Mouse (Mus musculus): Measurements from ENCODE around the gene Olfm2. TPM values are rescaled to one million over a fixed set of nuclear protein-coding genes. Genes with fewer than 3 reads are reported as not detected.
A peak's percentile ranks its signal among the peaks of the same experiment; 100 is the strongest.

The Olfm2 gene
- polyA plus RNA-seq, 1 experiment from 2014 or later: 0.18 TPM

DNA sequence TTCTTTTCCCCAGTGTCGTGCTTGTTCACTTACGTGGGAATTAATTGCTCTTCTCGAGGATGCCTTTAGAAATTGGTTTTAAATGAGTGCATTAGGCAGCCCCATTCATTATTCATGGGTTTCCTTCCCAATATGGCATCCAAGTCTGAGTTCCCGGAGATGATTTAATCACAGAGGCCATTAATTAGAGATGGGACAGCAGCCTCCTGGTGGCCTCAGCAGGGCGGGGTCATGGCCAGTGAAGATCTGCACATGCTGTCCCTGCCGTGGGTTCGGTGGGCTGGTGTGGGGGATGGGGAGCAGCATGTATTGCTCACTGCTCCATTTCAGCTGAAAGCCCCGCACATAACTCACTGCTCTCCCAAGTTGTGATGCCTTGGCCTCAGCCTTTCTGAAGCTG lies 80.2 kb downstream of the Olfm2 start:
- H3K4me2 ChIP-seq: no peak overlapping the region
- H3K4me1 ChIP-seq (replicated peaks): peaks cover 21% of the 10 kb centered on the region
- H3K4me3 ChIP-seq (replicated peaks): no peak overlapping the region
- ATAC-seq (ENCODE audit: low read depth) (no peak), DNase-seq (no peak)
- H3K27me3 ChIP-seq: no peaks in the 10 kb centered on the region
- no peak overlapping the region for H3K27ac ChIP-seq
- peaks cover 38% of the 10 kb centered on the region for H3K36me3 ChIP-seq
- 0 out of 2 replicates have a peak overlapping the region, but pooled peaks have one; percentile 15 for H3K9ac ChIP-seq
- no peaks in the 10 kb centered on the region for H3K9me3 ChIP-seq (replicated peaks)
- 32% methylated on average over 8 of the region's 8 CpGs for WGBS (ENCODE audit: insufficient replicate concordance)

DNA sequence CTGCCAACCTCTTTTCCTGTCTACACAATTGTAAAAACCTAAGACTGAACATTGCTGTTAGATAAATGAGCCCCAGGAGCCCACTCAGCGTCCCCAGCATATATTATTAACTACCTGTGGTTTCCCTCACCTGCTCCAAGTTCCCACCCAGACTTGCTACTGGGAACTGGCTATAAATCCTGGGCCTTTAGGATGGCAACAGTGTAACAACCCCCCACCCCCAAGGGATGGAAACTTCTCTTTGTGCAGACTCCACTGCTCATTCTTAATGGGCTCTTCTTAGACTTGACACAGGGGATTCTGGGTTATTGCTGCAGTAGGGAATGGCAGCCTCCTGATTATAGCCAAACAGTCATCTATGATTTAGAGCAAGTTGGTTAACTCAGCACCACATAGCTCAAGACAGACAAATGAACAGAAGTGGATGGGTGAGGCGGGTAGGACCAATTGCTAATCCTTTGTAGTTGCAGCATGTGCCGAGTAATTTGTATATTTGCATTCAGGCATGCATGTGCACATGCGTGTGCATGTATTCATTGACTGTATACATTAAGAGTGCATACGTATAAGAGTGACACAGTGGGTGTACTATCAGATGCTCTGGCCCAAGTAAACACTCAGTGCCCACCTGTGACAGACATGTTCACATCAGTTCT lies 81.0 kb downstream of the Olfm2 start:
- H3K4me2 ChIP-seq: no peak overlapping the region
- no peak overlapping the region for H3K27ac ChIP-seq
- no peak for DNase-seq
- H3K27me3 ChIP-seq: no peaks in the 10 kb centered on the region
- 82% methylated on average over 5 of the region's 5 CpGs for WGBS (ENCODE audit: insufficient replicate concordance)
- no peak overlapping the region for H3K4me3 ChIP-seq (replicated peaks)
- peaks cover 21% of the 10 kb centered on the region for H3K4me1 ChIP-seq (replicated peaks)
- H3K36me3 ChIP-seq: peaks cover 46% of the 10 kb centered on the region
- H3K9ac ChIP-seq: no peak overlapping the region
- H3K9me3 ChIP-seq (replicated peaks): no peaks in the 10 kb centered on the region
- ATAC-seq (ENCODE audit: low read depth): no peak

- H3K9me3 ChIP-seq (replicated peaks): no peaks in the 10 kb centered on the region
- H3K27ac ChIP-seq: no peak overlapping the region
- no peak overlapping the region for H3K9ac ChIP-seq
- H3K36me3 ChIP-seq: peaks cover 54% of the 10 kb centered on the region
- DNase-seq: no peak
- 75% methylated on average over 2 of the region's 2 CpGs for WGBS (ENCODE audit: insufficient replicate concordance)
- peaks cover 21% of the 10 kb centered on the region for H3K4me1 ChIP-seq (replicated peaks)
- H3K4me2 ChIP-seq: no peak overlapping the region
- H3K4me3 ChIP-seq (replicated peaks): no peak overlapping the region
- H3K27me3 ChIP-seq: no peaks in the 10 kb centered on the region
- ATAC-seq (ENCODE audit: low read depth): no peak
These were observed 81.8 kb downstream of the Olfm2 start for GRCm38 (mm10) chr9:20664366-20664765.

GRCm38 (mm10) chr9:20663956-20664355 lies 82.2 kb downstream of the Olfm2 start:
- no peak overlapping the region for H3K4me2 ChIP-seq
- H3K4me3 ChIP-seq (replicated peaks): no peak overlapping the region
- 82% methylated on average over 2 of the region's 2 CpGs for WGBS (ENCODE audit: insufficient replicate concordance)
- H3K9ac ChIP-seq: no peak overlapping the region
- DNase-seq (no peak), ATAC-seq (ENCODE audit: low read depth) (no peak)
- no peaks in the 10 kb centered on the region for H3K9me3 ChIP-seq (replicated peaks)
- peaks cover 21% of the 10 kb centered on the region for H3K4me1 ChIP-seq (replicated peaks)
- no peak overlapping the region for H3K27ac ChIP-seq
- H3K36me3 ChIP-seq: peaks cover 58% of the 10 kb centered on the region
- H3K27me3 ChIP-seq: no peaks in the 10 kb centered on the region

GRCm38 (mm10) chr9:20662874-20663273 lies 83.3 kb downstream of the Olfm2 start:
- Histone ChIP-seq H3K36me3 (peaks cover 68% of the 10 kb centered on the region), H3K27me3 (no peaks in the 10 kb centered on the region), H3K9me3 (replicated peaks) (no peaks in the 10 kb centered on the region), H3K4me1 (replicated peaks) (peaks cover 21% of the 10 kb centered on the region), H3K4me3 (replicated peaks) (no peak overlapping the region), H3K27ac (no peak overlapping the region), H3K9ac (no peak overlapping the region), H3K4me2 (no peak overlapping the region)
- no peak for ATAC-seq (ENCODE audit: low read depth)
- WGBS (ENCODE audit: insufficient replicate concordance): 93% methylated on average over 8 of the region's 8 CpGs
- no peak for DNase-seq

DNA sequence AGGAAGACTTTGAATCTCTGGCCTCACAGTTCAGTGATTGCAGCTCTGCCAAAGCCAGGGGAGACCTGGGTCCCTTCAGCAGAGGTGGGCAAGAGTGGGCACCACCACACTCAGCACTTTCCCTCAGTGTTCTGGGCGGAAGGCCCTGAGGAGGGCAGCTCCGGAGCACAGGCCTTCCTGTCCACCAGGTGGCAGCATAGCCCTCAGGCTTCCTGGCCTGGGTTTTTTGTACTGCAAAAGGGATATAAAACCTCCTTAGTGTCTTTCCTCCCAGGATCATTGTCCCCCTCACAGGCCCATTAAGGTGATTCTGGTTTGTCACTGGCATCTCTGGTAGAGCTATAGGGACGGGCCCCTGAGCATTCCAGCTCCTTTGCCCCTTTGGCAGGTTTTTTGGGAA lies 83.8 kb downstream of the Olfm2 start:
- H3K4me1 ChIP-seq (replicated peaks): peaks cover 25% of the 10 kb centered on the region
- H3K36me3 ChIP-seq: peaks cover 74% of the 10 kb centered on the region
- H3K4me2 ChIP-seq: no peak overlapping the region
- H3K4me3 ChIP-seq (replicated peaks): no peak overlapping the region
- no peak for ATAC-seq (ENCODE audit: low read depth)
- H3K9me3 ChIP-seq (replicated peaks): no peaks in the 10 kb centered on the region
- WGBS (ENCODE audit: insufficient replicate concordance): 49% methylated on average over 3 of the region's 3 CpGs
- no peak overlapping the region for H3K27ac ChIP-seq
- H3K9ac ChIP-seq: no peak overlapping the region
- no peak for DNase-seq
- no peaks in the 10 kb centered on the region for H3K27me3 ChIP-seq

- no peak overlapping the region for H3K27ac ChIP-seq
- H3K27me3 ChIP-seq: no peaks in the 10 kb centered on the region
- WGBS (ENCODE audit: insufficient replicate concordance): 83% methylated on average over 3 of the region's 3 CpGs
- peaks cover 30% of the 10 kb centered on the region for H3K4me1 ChIP-seq (replicated peaks)
- H3K9ac ChIP-seq: no peak overlapping the region
- DNase-seq (no peak), ATAC-seq (ENCODE audit: low read depth) (no peak)
- no peaks in the 10 kb centered on the region for H3K9me3 ChIP-seq (replicated peaks)
- peaks cover 92% of the 10 kb centered on the region for H3K36me3 ChIP-seq
- H3K4me3 ChIP-seq (replicated peaks): no peak overlapping the region
- H3K4me2 ChIP-seq: no peak overlapping the region
These were observed 88.6 kb downstream of the Olfm2 start for GRCm38 (mm10) chr9:20657546-20657945.

DNA sequence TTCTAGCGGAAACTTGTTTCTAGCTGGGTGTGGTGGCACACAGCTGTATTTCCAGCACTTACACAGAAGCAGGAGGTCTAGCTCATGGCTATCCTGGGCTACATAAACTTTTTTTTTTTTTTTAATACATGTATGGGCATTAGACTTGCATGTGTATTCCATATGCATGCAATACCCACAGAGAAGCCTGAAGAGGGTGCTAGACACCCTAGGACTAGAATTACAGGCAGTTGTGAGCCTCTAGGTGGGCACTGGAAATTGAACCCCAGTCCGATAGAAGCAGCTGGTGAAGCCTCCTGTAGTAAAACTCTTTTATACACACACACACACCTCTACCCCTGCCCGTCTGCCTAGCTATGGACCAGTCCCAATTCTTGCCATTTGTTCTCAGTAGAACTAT lies 92.3 kb downstream of the Olfm2 start:
- H3K27ac ChIP-seq: no peak overlapping the region
- ATAC-seq (ENCODE audit: low read depth) (no peak), DNase-seq (no peak)
- peaks cover 55% of the 10 kb centered on the region for H3K4me1 ChIP-seq (replicated peaks)
- H3K27me3 ChIP-seq: no peaks in the 10 kb centered on the region
- H3K9ac ChIP-seq: peak overlapping the region; percentile 62; the same call in 1 of the 2 replicates
- H3K36me3 ChIP-seq: peaks cover 59% of the 10 kb centered on the region
- peak overlapping the region; percentile 88 for H3K4me2 ChIP-seq
- H3K4me3 ChIP-seq (replicated peaks): peak overlapping the region; percentile 93
- no peaks in the 10 kb centered on the region for H3K9me3 ChIP-seq (replicated peaks)
- WGBS (ENCODE audit: insufficient replicate concordance): 82% methylated on average over 3 of the region's 3 CpGs

DNA sequence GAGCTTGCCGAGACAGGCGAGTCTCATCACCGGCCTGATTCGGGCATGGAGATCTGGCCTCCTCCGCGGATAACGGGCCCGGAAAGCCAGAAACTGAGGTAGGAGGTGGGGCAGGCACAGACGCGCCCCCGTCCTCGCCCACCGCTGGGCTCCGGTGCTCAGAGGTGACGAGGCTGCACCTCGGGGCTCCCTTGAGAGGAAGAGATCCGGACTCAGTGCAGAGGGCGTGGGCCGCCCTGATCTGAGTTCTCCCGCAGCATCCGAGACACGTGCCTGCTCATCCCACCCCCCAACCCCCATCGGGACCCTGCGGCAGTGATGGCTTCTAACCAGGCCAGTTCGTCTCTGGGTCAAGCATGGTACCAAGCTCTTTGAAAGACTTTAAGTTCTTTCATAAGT lies 93.9 kb downstream of the Olfm2 start:
- H3K9ac ChIP-seq: peak overlapping the region; percentile 93
- H3K27ac ChIP-seq: peak overlapping the region; percentile 67
- DNase-seq: no peak
- H3K4me2 ChIP-seq: peak overlapping the region; percentile 88
- WGBS (ENCODE audit: insufficient replicate concordance): under 1% methylated on average over 25 of the region's 25 CpGs
- ATAC-seq (ENCODE audit: low read depth): peak; percentile 12
- peak overlapping the region; percentile 93 for H3K4me3 ChIP-seq (replicated peaks)
- H3K4me1 ChIP-seq (replicated peaks): peaks cover 61% of the 10 kb centered on the region
- peaks cover 57% of the 10 kb centered on the region for H3K36me3 ChIP-seq
- H3K27me3 ChIP-seq: no peaks in the 10 kb centered on the region
- H3K9me3 ChIP-seq (replicated peaks): no peaks in the 10 kb centered on the region

- H3K27ac ChIP-seq: peak within 1 kb of the TSS; percentile 67
- WGBS (ENCODE audit: insufficient replicate concordance): under 1% methylated on average over 45 of the region's 45 CpGs
- H3K4me1 ChIP-seq (replicated peaks): peaks cover 63% of the 10 kb centered on the region
These were observed 94.4 kb downstream of the Olfm2 start, which contains the start of gene Pin1 for GRCm38 (mm10) chr9:20651602-20652259. TSS of gene Pin1 (plus strand) at chr9:20652095.

GRCm38 (mm10) chr9:20645121-20645520 lies 101.0 kb downstream of the Olfm2 start:
- ATAC-seq (ENCODE audit: low read depth): no peak
- no peak for DNase-seq

More at GRCm38 (mm10) chr9:20651602-20652259, 94.4 kb downstream of the Olfm2 start, which contains the start of gene Pin1:
- Histone ChIP-seq H3K9me3 (replicated peaks) (no peaks in the 10 kb centered on the region), H3K4me2 (peak within 1 kb of the TSS; percentile 88), H3K36me3 (peaks cover 56% of the 10 kb centered on the region), H3K9ac (peak within 1 kb of the TSS; percentile 93), H3K27me3 (no peaks in the 10 kb centered on the region), H3K4me3 (replicated peaks) (peak within 1 kb of the TSS; percentile 93)
- peak; percentile 98 for ATAC-seq (ENCODE audit: low read depth)
- DNase-seq: peak; percentile 98

More at GRCm38 (mm10) chr9:20645121-20645520, 101.0 kb downstream of the Olfm2 start:
- Histone ChIP-seq H3K36me3 (peaks cover 31% of the 10 kb centered on the region), H3K27me3 (no peaks in the 10 kb centered on the region), H3K9me3 (replicated peaks) (no peaks in the 10 kb centered on the region), H3K27ac (peak overlapping the region; percentile 85), H3K4me3 (replicated peaks) (peak overlapping the region; percentile 93), H3K4me1 (replicated peaks) (peaks cover 76% of the 10 kb centered on the region), H3K4me2 (peak overlapping the region; percentile 99), H3K9ac (peak overlapping the region; percentile 89)
- 1% methylated on average over 17 of the region's 17 CpGs for WGBS (ENCODE audit: insufficient replicate concordance)
